Mouse (Mus musculus) heart, postnatal 0 days (tissue): ENCODE measurements around the gene Ccnf.

ENCODE experiments used
- CTCF ChIP-seq: IDR thresholded peaks from 2 replicates; pipeline ENCODE4 v1.5.1; 2016; ENCODE audit warnings: antibody characterized with exemption, control low read depth, low read depth
- EP300 ChIP-seq: IDR thresholded peaks from 2 replicates; pipeline ENCODE4 v1.6.1; 2016; ENCODE audit warnings: antibody characterized with exemption, low read depth

- TF ChIP-seq CTCF (no peak), EP300 (no peak)
Observed at GRCm38 (mm10) chr17:24209916-24210240, 41.4 kb downstream of the Ccnf start.
